Mouse (Mus musculus): Measurements from ENCODE around the gene Selenok.

The Selenok gene

DNA sequence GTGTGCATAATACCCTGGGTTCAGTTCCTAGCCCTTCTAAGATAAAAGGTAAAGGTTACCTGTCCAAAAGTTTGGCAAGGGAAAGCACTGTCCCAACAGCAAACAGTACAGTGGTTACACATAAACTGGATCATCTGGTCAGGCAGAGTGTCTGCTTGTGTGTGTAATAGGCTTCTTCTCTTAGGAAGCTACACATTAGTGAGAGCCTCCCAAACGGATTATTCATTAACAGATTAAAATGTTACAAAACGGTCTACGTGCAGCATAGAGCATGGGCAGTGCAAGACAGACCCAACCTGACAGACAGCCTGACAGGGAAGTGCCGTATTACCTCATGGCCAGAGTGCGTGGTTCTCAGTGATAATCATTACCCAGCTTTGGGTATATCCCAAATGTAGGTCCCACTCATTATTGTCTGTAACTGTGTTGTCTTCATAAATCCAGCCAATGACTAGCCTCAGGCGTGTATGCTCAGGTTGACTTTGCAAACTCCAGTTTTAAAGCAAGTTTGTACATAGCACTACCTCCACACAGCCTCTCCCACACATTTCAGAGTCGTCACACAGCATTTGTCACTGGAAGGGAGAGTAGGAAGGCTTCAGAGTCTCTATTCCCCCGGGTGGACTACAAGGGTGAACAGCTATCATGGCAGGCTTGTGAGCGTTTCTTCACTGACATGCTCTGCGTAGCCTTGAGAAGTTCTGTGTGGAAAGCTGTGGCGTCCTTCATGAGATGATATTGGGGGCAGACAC, 28.1 kb downstream of the Selenok start:
- no peak for DNase-seq (ENCODE audit: low read depth)

DNA sequence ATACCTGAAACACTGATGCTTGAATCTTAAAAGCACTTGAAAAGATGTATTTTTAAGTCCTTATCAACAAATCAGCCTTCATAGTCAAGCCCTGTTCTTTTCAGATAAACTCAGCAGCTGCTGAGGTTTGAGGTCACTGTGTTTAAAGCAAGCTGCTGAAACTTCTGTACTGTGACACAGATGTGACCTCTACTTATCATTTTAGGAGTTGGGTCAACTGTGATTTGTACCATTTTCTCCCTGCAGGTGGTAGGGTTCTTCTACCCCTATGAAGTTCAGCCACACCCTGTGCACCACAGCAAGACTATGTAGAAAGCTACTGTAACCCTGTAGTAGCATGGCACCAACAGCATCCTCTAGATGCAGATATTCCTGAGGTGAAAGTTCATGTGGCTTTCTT, 29.2 kb downstream of the Selenok start:
- no peak for DNase-seq (ENCODE audit: low read depth)

DNA sequence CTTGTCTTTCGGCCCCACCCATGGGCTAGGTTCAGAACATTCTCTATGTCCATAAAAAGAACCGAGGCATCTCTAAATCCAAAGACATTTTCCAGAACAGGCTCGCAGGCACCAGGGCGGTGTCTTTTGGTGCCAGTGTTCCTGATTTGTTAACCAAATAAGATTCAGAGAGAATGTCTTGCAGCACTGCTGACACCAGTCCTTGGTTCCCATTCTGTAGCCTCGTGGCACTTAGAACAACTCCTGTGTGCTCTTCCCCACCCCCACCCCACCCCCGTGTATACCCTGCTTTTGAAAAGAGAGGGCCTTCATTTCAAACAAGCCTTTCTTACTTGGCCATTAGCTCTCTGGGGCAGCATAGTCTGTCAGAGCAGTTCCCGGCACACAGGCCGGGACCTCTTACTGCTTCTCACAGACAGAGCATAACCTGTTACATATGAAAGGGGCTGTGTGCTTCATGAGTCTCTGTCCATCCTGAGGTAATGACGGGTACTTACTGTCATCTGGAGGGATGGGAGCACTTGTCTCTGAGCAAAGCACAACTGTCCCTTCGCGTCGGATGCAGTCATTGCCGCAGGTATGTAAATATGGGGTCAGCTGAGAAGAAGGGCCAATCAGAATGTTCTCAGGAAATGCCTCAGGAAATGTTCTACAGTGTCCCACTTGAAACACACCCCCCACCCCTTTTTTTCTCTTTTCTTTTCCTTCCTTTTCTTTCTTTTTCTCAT, 30.8 kb downstream of the Selenok start:
- DNase-seq (ENCODE audit: low read depth): no peak

DNA sequence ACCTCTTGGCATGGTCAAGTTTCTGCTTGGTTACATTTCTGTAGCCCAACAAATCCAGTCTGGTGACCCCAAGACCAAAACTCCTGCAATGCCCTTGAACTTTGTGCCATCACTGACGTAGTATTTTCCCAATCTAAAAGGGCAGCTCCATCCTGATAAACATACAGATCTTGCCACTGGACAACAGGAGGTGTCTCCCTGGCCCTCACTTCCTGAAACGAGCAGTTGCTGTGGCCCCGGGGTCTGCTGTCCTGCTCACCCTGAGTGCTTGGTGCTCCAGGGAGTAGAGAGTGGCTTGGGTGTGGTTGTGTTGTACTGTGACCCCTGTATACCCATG, 31.3 kb downstream of the Selenok start:
- DNase-seq (ENCODE audit: low read depth): no peak

DNA sequence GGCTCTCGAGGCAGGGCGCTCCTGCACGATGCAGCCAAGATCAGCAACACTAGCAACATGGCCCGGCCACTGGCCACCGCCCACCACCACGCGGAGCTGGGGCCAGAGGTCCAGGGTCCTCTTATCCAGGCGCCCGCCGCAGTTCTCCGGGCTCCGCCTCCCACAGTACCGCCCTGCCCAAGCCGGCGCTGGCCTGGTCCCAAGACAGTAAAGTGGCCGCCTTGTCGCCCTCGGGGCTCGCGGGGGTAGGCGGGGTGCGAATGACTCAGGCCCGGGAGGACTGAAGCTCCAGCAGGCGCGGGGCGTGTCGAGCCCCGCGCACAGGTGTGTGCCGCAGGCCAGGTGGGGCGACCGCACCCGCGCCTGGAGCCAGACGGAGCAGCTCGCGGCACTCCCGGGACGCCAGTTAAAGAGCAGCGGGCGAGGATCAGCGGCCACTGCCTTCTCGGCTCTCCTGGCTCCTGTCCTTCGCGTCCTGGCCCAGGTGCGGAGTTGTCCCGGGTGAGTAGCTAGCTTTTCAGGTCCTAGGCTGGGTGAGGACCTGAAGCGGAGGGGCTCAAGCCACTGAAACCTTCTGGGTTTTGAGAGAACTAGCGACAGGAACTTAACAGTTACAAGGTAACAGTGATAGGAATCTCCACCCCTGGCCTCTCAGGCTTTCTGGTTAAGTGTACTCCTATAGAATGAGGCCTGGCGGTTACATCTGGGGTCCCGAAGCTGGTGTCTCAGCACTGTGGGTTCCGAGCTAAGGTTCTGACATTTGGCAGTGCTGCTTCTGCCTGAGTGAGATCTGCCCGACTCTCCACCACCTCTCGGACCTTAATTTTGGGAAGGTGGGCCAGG, 40.8 kb downstream of the Selenok start, which contains the start of the genes Il17rb and Chdh:
Gene Il17rb, minus strand, starts transcription at position 164 of the 843 bp plus-strand sequence.
Gene Chdh, plus strand, starts transcription at position 291 of the 843 bp plus-strand sequence.
- DNase-seq (ENCODE audit: low read depth): no peak

DNA sequence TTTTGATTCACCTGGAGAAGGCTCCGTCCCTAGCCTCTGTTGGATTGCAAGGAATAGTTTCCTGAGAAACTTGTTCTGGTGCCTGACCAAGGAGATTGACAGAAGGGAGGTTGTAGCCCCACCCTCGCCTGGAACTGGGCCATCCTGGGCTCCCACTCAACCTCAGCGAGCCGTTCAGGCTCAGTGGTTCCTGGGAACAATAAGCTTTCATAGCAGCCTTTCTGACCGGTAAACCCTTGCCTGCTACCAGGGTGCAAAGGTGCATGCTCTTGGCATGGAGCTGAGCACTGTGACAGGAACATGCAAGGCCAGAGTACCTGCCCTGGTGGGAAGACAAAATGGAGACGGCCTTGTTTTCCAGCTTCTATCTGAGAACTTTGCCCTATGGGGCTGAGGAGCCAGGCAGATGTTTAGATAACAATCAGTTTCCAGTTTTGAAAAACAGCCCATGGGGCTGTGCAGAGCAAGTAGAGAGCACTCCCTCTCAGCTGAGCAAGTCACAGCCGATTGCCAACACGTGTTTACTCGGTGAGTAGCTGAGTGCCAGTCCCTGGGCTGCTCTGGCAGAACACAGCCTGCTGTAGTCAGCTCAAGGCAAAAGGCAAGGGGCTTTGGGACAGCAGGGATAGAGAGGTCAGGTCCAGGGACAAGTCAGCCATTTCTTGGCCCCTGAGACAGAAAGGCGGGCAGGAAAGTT, 41.9 kb downstream of the Selenok start:
- no peak for DNase-seq (ENCODE audit: low read depth)

DNA sequence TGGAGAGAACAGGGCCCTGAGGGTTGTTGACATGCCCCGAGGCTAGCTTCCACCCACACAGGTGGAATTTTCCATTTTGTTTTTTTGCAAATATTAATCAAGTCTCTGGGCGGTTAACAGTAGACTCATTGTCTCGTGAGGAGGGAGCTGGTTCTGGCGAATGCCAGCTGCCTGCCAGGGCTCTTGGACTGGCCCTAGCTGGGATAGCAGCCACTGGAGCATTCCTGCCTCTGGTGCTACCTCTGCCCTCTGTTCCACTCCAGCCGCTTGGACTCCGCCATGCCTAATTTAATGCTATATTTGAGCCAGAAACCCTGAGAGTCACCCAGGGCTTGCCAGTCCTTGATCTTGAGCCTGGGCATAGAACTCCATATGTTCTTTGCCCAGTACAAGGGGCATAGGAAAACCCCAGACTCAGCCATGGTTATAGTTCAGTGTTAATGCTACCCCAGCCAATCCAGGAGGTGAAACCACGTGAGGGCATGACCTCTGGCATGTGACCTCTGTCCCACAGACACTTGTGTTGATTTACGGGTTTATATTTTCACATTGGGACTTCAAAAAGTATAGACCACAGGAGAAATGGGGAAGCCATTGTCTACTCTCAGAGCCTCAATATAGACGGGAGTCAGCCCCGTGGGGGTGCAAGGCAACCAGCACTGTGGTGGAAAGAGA, 43.9 kb downstream of the Selenok start:
- no peak for DNase-seq (ENCODE audit: low read depth)

DNA sequence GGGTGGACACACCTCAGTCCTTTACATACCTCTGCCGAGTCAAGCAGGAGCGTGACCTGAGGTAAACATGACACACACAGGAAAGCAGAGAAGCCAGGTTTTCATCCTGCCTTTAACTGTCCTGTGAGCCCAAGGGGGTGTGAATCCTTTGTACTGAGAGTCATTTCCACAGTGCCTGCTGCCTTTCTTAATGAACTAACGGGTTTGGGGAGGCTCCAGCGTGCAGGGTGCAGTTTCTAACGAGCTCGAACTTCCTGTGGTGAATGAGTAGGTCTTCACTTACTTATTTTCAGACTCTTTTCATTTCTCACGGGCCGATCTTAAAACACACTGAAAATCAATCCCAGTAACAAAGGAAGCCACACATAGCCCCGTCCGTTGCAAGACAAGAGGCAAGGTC, 46.4 kb downstream of the Selenok start:
- no peak for DNase-seq (ENCODE audit: low read depth)

DNA sequence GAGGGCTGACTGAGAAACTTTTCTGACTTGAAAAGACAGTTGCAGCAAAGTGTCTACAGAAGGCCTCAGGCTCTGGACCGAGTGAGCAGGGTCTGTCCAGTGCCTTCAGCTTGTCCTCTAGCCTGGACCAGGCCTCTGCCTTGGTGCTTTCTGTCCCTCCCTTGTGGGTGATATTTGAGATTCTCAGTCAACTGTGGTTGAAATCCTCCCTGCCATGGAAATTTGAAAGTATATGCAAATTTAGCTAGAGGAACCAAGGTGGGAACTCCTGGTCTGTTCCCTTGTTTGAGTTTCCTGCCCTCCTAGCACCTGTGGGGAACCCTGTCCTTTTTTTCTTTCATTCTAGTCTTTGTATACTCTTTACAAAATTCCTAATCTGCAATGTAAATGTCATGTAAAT, 46.9 kb downstream of the Selenok start:
- DNase-seq (ENCODE audit: low read depth): no peak

DNA sequence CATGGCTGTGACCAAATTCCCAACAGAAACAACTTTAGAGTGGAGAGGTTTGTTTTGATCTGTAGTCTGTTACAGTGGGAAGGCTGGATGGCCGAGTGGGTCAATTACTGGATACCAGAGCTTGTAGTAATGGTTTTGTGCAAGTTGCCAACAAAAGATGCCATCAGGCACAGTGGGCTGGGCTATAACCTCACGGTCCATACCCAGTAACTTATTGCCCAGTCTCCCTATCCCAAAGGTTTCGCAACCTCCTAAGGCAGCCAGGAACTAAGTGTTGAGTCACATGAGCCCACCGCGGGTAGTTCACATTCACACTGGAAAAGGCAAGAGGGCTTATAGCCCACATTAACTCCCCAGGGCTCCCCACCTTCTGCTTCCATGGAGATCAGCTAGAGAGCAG, 48.6 kb downstream of the Selenok start:
- DNase-seq (ENCODE audit: low read depth): no peak

DNA sequence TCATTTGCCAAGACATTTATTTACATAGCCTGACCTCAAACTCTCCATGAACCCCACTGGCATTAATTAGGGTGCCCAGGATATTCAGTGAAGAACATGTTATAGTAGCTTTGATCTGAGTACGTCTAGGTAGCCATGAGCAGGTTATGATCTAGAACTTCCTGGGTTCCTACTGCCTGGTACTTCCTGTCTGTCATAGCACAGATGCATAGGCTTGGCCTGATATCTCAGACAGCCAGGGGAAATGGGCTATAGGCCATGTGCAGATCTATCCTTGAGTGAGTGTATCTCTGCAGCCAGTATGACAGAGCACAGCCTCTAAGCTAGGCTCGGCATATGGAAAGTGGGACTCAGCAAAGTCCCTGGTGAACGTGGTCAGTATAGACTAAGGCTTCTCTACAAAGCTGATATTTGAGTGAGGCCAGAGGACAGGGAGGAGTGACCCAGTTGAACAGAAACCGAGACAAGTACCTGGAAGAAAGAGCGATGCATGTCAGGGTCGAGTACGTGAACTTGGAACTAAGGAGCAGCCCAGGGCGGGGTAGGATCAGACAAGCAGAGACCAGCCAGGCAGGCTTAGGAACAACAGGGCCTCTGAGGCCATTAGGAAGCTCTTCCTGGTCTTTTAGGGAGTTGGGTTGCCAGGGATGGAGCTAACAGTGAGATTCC, 49.8 kb downstream of the Selenok start:
- DNase-seq (ENCODE audit: low read depth): no peak

DNA sequence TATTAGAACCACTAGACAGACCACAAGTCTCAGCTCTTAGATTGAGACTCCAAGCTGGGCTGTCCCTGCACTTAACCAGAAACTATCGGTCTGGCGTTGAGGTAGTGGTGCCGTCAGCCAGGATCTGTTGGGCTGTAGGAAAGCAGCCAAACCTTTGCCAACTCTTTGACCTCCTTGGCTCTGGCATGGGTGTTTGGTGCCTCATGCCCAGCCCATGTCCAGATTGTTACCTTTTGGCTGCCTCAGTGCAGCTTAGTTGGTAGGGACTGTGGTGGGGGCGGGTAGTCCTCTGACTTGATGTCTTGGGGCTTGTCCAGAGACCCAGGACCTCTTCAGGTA, 50.3 kb downstream of the Selenok start:
- no peak for DNase-seq (ENCODE audit: low read depth)

DNA sequence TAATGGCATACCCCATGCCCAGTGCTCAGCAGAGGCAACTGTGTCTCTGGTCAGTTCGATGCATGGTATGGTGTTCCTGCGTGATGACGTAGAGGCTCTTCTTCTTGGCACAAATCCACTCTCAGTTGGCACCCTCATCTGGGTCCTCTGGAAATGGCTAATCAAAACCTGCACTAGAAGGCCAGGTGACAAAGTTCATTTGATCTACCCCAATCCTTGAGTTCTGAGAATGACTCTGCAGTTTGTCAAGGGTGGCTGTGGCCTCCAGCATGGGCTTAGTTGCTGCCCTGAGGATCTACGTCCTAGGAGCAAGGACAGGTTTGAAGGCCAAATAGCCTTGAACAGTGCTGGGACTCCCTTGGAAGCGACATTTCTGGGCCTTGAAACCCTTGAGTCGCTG, 50.7 kb downstream of the Selenok start:
- DNase-seq (ENCODE audit: low read depth): no peak

DNA sequence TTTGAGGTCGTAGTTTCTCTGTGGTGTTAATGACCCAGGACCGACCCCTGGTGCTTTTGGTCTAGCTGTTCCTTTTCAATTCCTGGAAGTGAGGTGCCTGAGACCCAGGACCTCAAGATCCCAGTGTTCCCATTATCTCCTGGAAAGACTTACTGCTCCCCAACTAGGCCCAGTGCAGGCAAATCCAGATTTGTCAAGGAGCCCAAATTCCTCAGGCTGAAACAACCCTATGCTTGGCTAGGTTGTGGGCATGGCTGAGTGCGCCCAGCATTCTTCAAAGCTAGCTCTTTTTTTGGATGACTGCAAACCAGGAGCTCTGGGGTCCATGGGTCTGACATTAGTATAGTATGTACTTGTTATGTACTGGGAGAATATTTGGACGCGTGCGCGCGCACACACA, 51.3 kb downstream of the Selenok start:
- DNase-seq (ENCODE audit: low read depth): no peak

DNA sequence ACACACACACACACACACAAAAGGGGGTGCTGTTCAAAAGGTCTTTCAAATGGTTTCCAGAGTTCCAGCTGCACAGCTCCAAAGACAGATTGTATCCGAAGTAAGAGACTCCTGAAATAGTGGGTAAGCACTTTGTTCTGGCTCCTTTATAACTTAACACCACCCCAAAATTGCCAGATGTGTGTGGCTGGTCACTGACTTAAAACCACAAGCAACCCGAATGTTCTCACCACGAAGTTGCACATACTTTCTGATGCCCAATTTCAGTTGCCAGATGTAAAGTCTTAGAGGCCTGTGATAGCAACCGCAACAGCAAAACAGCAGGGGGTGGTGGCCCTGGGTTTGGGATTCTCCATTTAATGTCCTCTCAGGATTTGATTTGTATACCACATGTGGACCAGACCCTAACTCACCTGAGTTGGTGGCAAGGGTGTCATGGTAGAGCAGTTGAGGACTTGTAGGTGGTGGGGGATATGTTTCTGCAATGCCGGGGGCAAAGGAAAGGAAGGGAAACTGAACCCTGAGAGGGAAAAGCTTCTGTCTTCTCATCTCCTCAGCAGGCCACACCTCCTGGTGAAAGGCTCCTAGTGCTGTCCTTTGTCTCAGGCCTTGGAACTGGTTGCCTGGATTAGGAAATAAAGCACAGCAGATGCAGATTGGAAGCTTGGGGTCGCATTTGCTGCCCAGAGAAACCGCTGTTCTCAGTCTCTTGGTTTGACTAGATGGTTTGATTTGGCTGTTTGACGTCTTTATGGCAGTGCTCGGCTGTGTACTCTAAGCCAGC, 51.9 kb downstream of the Selenok start:
- no peak for DNase-seq (ENCODE audit: low read depth)

DNA sequence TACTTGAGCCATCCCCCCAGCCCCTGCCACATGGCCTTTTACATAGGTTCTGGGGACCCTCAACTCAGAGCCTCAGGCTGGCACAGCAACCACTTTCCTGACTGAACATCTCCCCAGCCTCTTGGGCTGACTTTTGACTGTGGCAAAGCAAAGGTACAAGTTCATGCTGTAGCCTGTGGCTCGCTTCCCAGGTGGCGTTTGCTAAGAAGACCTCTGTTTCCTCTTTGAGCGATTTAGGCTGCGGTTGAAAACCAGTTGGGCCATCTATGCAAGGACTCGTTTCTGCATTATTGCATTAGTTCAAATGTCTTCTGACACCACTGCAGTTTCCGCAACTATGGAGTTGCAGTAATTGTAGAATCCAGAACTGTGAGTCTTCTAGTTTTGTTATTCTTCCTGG, 54.4 kb downstream of the Selenok start:
- no peak for DNase-seq (ENCODE audit: low read depth)

DNA sequence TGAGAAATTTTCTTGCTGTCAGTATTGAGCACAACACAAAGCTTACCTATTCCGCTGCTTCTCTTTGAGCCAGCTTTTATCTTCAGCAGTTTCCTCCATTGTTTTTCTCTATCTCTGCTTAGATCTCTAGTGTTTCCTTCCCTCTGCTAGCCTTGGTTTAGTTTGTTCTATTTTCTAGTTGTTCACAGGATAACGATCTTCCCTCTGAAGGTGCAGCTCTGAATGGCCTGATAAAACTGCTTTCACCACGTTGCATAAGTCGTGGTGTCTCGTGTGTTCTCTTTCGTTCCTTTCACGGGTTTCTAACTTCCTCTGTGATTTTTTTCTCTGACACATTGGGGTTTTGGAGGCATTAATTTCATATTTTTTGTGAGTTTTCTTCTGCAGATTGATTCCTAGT, 56.3 kb downstream of the Selenok start:
- no peak for DNase-seq (ENCODE audit: low read depth)

Measured in c-Kit-positive CD71-positive TER-119-negative erythroid progenitor cells, embryonic 14.5 days (primary cell).